Mouse (Mus musculus) heart, embryonic 12.5 days (tissue): ENCODE measurements around the gene C9. TPM values are rescaled to one million over a fixed set of nuclear protein-coding genes. Genes with fewer than 3 reads are reported as not detected.

ENCODE experiments used
- ATAC-seq: fragments of 200-750 bp; cut with Nextera tagmentation; 2 replicates; pipeline ENCODE4 v1.8.0; 2017; ENCODE audit warnings: moderate TSS enrichment, moderate library complexity; ENCODE audit not compliant: insufficient number of reproducible peaks, low FRiP score
- H3K27ac ChIP-seq: fragments of 300-500 bp; sonication (generic); 2 replicates; pipeline ENCODE4 v1.5.1; 2016; ENCODE audit warnings: mild to moderate bottlenecking, moderate library complexity; ENCODE audit not compliant: poor library complexity, severe bottlenecking
- H3K27me3 ChIP-seq: fragments of 300-500 bp; sonication (generic); replicated peaks from 2 replicates; pipeline ENCODE4 v1.6.1; 2016; ENCODE audit warnings: mild to moderate bottlenecking, moderate library complexity
- H3K36me3 ChIP-seq: fragments of 300-500 bp; sonication (generic); 2 replicates; pipeline ENCODE4 v1.6.1; 2016; ENCODE audit warnings: mild to moderate bottlenecking, moderate library complexity
- H3K4me1 ChIP-seq: fragments of 300-500 bp; sonication (generic); replicated peaks from 2 replicates; pipeline ENCODE4 v1.6.1; 2016; ENCODE audit warnings: mild to moderate bottlenecking
- H3K4me2 ChIP-seq: fragments of 300-500 bp; sonication (generic); 2 replicates; pipeline ENCODE4 v1.6.1; 2016; ENCODE audit warnings: mild to moderate bottlenecking, moderate library complexity
- H3K4me3 ChIP-seq: fragments of 300-500 bp; sonication (generic); 2 replicates; pipeline ENCODE4 v1.5.1; 2016; ENCODE audit warnings: mild to moderate bottlenecking
- H3K9ac ChIP-seq: fragments of 300-500 bp; sonication (generic); 2 replicates; pipeline ENCODE4 v1.6.1; 2016; ENCODE audit warnings: mild to moderate bottlenecking, moderate library complexity
- H3K9me3 ChIP-seq: fragments of 300-500 bp; sonication (generic); replicated peaks from 2 replicates; pipeline ENCODE4 v1.6.1; 2016; ENCODE audit warnings: mild to moderate bottlenecking, moderate library complexity
- WGBS: fragments of 180-500 bp; shearing (Covaris S2); methylation state at CpG from one replicate; pipeline ENCODE4 v1.1.7; 2016; 5-methylcytosine and 5-hydroxymethylcytosine counted together
- polyA plus RNA-seq: library from polyadenylated mRNA; unstranded; fragments of >200 nt; fragmentation: Nextera tagmentation; extraction: Ambion mirVana; gene quantifications from 2 replicates; pipeline ENCODE4 v1.2.1, GENCODE M21; 2016

Gene C9
- polyA plus RNA-seq, 1 experiment from 2014 or later: not detected

GRCm38 (mm10) chr15:6469384-6469783 lies 24.3 kb downstream of the C9 start:
- no peak for ATAC-seq
- no peak overlapping the region for H3K9ac ChIP-seq
- H3K36me3 ChIP-seq: no peaks in the 10 kb centered on the region
- H3K4me3 ChIP-seq: no peak overlapping the region
- H3K9me3 ChIP-seq: no peaks in the 10 kb centered on the region
- WGBS: 83% methylated on average over 3 of the region's 3 CpGs
- no peaks in the 10 kb centered on the region for H3K4me1 ChIP-seq
- H3K4me2 ChIP-seq: no peak overlapping the region
- no peak overlapping the region for H3K27ac ChIP-seq
- H3K27me3 ChIP-seq: no peaks in the 10 kb centered on the region

GRCm38 (mm10) chr15:6483561-6483960 lies 38.4 kb downstream of the C9 start:
- no peaks in the 10 kb centered on the region for H3K4me1 ChIP-seq
- no peak overlapping the region for H3K4me2 ChIP-seq
- no peaks in the 10 kb centered on the region for H3K36me3 ChIP-seq
- no peak overlapping the region for H3K9ac ChIP-seq
- H3K4me3 ChIP-seq: no peak overlapping the region
- H3K27ac ChIP-seq: no peak overlapping the region
- H3K9me3 ChIP-seq: no peaks in the 10 kb centered on the region
- ATAC-seq: no peak
- H3K27me3 ChIP-seq: no peaks in the 10 kb centered on the region
- WGBS: 72% methylated on average over 3 of the region's 3 CpGs

GRCm38 (mm10) chr15:6492386-6492785 lies 47.3 kb downstream of the C9 start:
- Histone ChIP-seq H3K36me3 (no peaks in the 10 kb centered on the region), H3K4me2 (no peak overlapping the region), H3K4me3 (no peak overlapping the region), H3K27ac (no peak overlapping the region), H3K9me3 (no peaks in the 10 kb centered on the region), H3K4me1 (no peaks in the 10 kb centered on the region), H3K9ac (no peak overlapping the region), H3K27me3 (no peaks in the 10 kb centered on the region)
- ATAC-seq: no peak
- WGBS: 85% methylated on average over 2 of the region's 2 CpGs

GRCm38 (mm10) chr15:6498396-6499070 lies 53.4 kb downstream of the C9 start:
- H3K36me3 ChIP-seq: no peaks in the 10 kb centered on the region
- no peak overlapping the region for H3K27ac ChIP-seq
- no peak overlapping the region for H3K4me2 ChIP-seq
- 78% methylated on average over 10 of the region's 10 CpGs for WGBS
- no peaks in the 10 kb centered on the region for H3K9me3 ChIP-seq
- no peak overlapping the region for H3K9ac ChIP-seq
- H3K4me3 ChIP-seq: no peak overlapping the region
- no peak for ATAC-seq
- no peaks in the 10 kb centered on the region for H3K4me1 ChIP-seq
- no peaks in the 10 kb centered on the region for H3K27me3 ChIP-seq

- no peaks in the 10 kb centered on the region for H3K4me1 ChIP-seq
- H3K9me3 ChIP-seq: no peaks in the 10 kb centered on the region
- H3K27ac ChIP-seq: no peak overlapping the region
- no peaks in the 10 kb centered on the region for H3K27me3 ChIP-seq
- no peak overlapping the region for H3K9ac ChIP-seq
- H3K4me3 ChIP-seq: no peak overlapping the region
- H3K4me2 ChIP-seq: no peak overlapping the region
- no peak for ATAC-seq
- WGBS: 59% methylated on average over 1 of the region's 1 CpGs
- no peaks in the 10 kb centered on the region for H3K36me3 ChIP-seq
Measured at GRCm38 (mm10) chr15:6500787-6501186, 55.7 kb downstream of the C9 start.

- no peak overlapping the region for H3K9ac ChIP-seq
- no peaks in the 10 kb centered on the region for H3K27me3 ChIP-seq
- H3K9me3 ChIP-seq: no peaks in the 10 kb centered on the region
- H3K4me2 ChIP-seq: no peak overlapping the region
- no peak overlapping the region for H3K4me3 ChIP-seq
- H3K4me1 ChIP-seq: no peaks in the 10 kb centered on the region
- no peak for ATAC-seq
- no peak overlapping the region for H3K27ac ChIP-seq
- WGBS: 82% methylated on average over 1 of the region's 1 CpGs
- no peaks in the 10 kb centered on the region for H3K36me3 ChIP-seq
Measured at GRCm38 (mm10) chr15:6517525-6517924, 72.4 kb downstream of the C9 start.

- WGBS: 82% methylated on average over 19 of the region's 19 CpGs
- Histone ChIP-seq H3K4me2 (no peak overlapping the region), H3K36me3 (no peaks in the 10 kb centered on the region), H3K4me3 (no peak overlapping the region), H3K27ac (no peak overlapping the region), H3K4me1 (no peaks in the 10 kb centered on the region), H3K27me3 (no peaks in the 10 kb centered on the region), H3K9ac (no peak overlapping the region), H3K9me3 (no peaks in the 10 kb centered on the region)
- no peak for ATAC-seq
Measured at GRCm38 (mm10) chr15:6519417-6520255, 74.5 kb downstream of the C9 start.

GRCm38 (mm10) chr15:6520505-6521155 lies 75.5 kb downstream of the C9 start:
- no peak for ATAC-seq
- H3K4me2 ChIP-seq: no peak overlapping the region
- no peak overlapping the region for H3K27ac ChIP-seq
- H3K9me3 ChIP-seq: no peaks in the 10 kb centered on the region
- H3K36me3 ChIP-seq: no peaks in the 10 kb centered on the region
- H3K27me3 ChIP-seq: no peaks in the 10 kb centered on the region
- no peak overlapping the region for H3K9ac ChIP-seq
- 62% methylated on average over 10 of the region's 10 CpGs for WGBS
- H3K4me1 ChIP-seq: no peaks in the 10 kb centered on the region
- no peak overlapping the region for H3K4me3 ChIP-seq

GRCm38 (mm10) chr15:6522653-6523167 lies 77.6 kb downstream of the C9 start, which contains the start of gene Fyb:
Fyb (plus strand) TSS chr15:6522853.
- H3K4me1 ChIP-seq: no peaks in the 10 kb centered on the region
- H3K27me3 ChIP-seq: no peaks in the 10 kb centered on the region
- H3K4me3 ChIP-seq: no peak within 1 kb of the TSS
- 72% methylated on average over 8 of the region's 8 CpGs for WGBS
- no peaks in the 10 kb centered on the region for H3K9me3 ChIP-seq
- no peak within 1 kb of the TSS for H3K9ac ChIP-seq
- ATAC-seq: no peak
- H3K4me2 ChIP-seq: no peak within 1 kb of the TSS
- H3K27ac ChIP-seq: no peak within 1 kb of the TSS
- H3K36me3 ChIP-seq: no peaks in the 10 kb centered on the region

GRCm38 (mm10) chr15:6524801-6525200 lies 79.7 kb downstream of the C9 start:
- no peak for ATAC-seq
- Histone ChIP-seq H3K9ac (no peak overlapping the region), H3K4me1 (no peaks in the 10 kb centered on the region), H3K4me3 (no peak overlapping the region), H3K4me2 (no peak overlapping the region), H3K36me3 (no peaks in the 10 kb centered on the region), H3K9me3 (no peaks in the 10 kb centered on the region), H3K27me3 (no peaks in the 10 kb centered on the region), H3K27ac (no peak overlapping the region)
- WGBS: 70% methylated on average over 2 of the region's 2 CpGs

- H3K4me1 ChIP-seq: no peaks in the 10 kb centered on the region
- 80% methylated on average over 3 of the region's 3 CpGs for WGBS
- no peak overlapping the region for H3K4me3 ChIP-seq
- H3K4me2 ChIP-seq: no peak overlapping the region
- H3K36me3 ChIP-seq: no peaks in the 10 kb centered on the region
- H3K9me3 ChIP-seq: no peaks in the 10 kb centered on the region
- ATAC-seq: no peak
- no peak overlapping the region for H3K27ac ChIP-seq
- H3K27me3 ChIP-seq: no peaks in the 10 kb centered on the region
- H3K9ac ChIP-seq: no peak overlapping the region
Measured at GRCm38 (mm10) chr15:6525386-6525785, 80.3 kb downstream of the C9 start.
